Mouse (Mus musculus) hindlimb bud, embryonic 11.5 days (tissue): Measurements from ENCODE around the gene Syt3.
A peak's percentile ranks its signal among the peaks of the same experiment; 100 is the strongest.

Source experiments
- DNase-seq: peaks from one replicate; pipeline ENCODE4 v3.0.0-alpha.2; 2012; ENCODE audit warnings: low read depth, low spot score; ENCODE audit errors: extremely low spot score

The Syt3 gene

GRCm38 (mm10) chr7:44405346-44406014 lies 21.6 kb downstream of the Syt3 start:
- DNase-seq = peak; percentile 100

GRCm38 (mm10) chr7:44406015-44406355 lies 22.1 kb downstream of the Syt3 start:
- DNase-seq = no peak

- no peak for DNase-seq
Measured at GRCm38 (mm10) chr7:44411144-44411543, 27.2 kb downstream of the Syt3 start.

GRCm38 (mm10) chr7:44413307-44413706 lies 29.4 kb downstream of the Syt3 start:
- DNase-seq = no peak

- DNase-seq = no peak
Measured at GRCm38 (mm10) chr7:44427666-44428065, 43.8 kb downstream of the Syt3 start.

GRCm38 (mm10) chr7:44428171-44428950 lies 44.5 kb downstream of the Syt3 start:
- DNase-seq = no peak

- no peak for DNase-seq
Measured at GRCm38 (mm10) chr7:44428968-44429521, 45.1 kb downstream of the Syt3 start, which contains the start of gene Lrrc4b. Gene Lrrc4b, plus strand, starts transcription at chr7:44429018.

GRCm38 (mm10) chr7:44429534-44430488 lies 45.9 kb downstream of the Syt3 start:
- no peak for DNase-seq

- DNase-seq = no peak
Measured at GRCm38 (mm10) chr7:44432550-44432949, 48.6 kb downstream of the Syt3 start.

- DNase-seq = peak; percentile 20
Measured at GRCm38 (mm10) chr7:44433371-44433770, 49.5 kb downstream of the Syt3 start.

GRCm38 (mm10) chr7:44434089-44434488 lies 50.2 kb downstream of the Syt3 start:
- DNase-seq = no peak

GRCm38 (mm10) chr7:44435796-44436195 lies 51.9 kb downstream of the Syt3 start:
- DNase-seq = no peak

GRCm38 (mm10) chr7:44436267-44436666 lies 52.4 kb downstream of the Syt3 start:
- no peak for DNase-seq

- DNase-seq = no peak
Measured at GRCm38 (mm10) chr7:44437188-44437587, 53.3 kb downstream of the Syt3 start.

- no peak for DNase-seq
Measured at GRCm38 (mm10) chr7:44437933-44438332, 54.0 kb downstream of the Syt3 start.

GRCm38 (mm10) chr7:44439696-44440095 lies 55.8 kb downstream of the Syt3 start:
- no peak for DNase-seq

- no peak for DNase-seq
Measured at GRCm38 (mm10) chr7:44440479-44440878, 56.6 kb downstream of the Syt3 start.

GRCm38 (mm10) chr7:44441180-44441579 lies 57.3 kb downstream of the Syt3 start:
- no peak for DNase-seq

- DNase-seq = no peak
Measured at GRCm38 (mm10) chr7:44441648-44442109, 57.8 kb downstream of the Syt3 start.

- no peak for DNase-seq
Measured at GRCm38 (mm10) chr7:44442407-44442821, 58.5 kb downstream of the Syt3 start.
